Mouse (Mus musculus) MEL (cell line): ENCODE data around the gene Dxo. TPM values are rescaled to one million over a fixed set of nuclear protein-coding genes. Genes with fewer than 3 reads are reported as not detected.

Experiments used
- DNase-seq: peaks from one replicate; pipeline ENCODE4 v3.0.0; 2011; ENCODE audit warnings: low read depth, low spot score
- H3K27ac ChIP-seq: 2 replicates; pipeline ENCODE4 v1.5.1; 2012; ENCODE audit warnings: low read depth, mild to moderate bottlenecking, control low read depth, low read length, moderate library complexity; ENCODE audit not compliant: control insufficient read depth
- H3K27me3 ChIP-seq, 2 experiments: fragments of 150-350 bp in 1 of 2; sonication (generic) in 1 of 2; 2 replicates each; pipeline ENCODE4 v1.6.1; 2012; ENCODE audit warnings: low read length in 2 of 2, mild to moderate bottlenecking in 2 of 2, improper control_type of control experiment in 1 of 2, moderate library complexity in 1 of 2; ENCODE audit not compliant: insufficient read depth in 2 of 2, control insufficient read depth in 1 of 2
- H3K36me3 ChIP-seq, 2 experiments: 2 replicates each; pipeline ENCODE4 v1.6.1; 2012 to 2014; ENCODE audit warnings: low read length in 2 of 2, improper control_type of control experiment in 1 of 2, inconsistent platforms in 1 of 2, mild to moderate bottlenecking in 1 of 2; ENCODE audit not compliant: insufficient read depth in 2 of 2, control insufficient read depth in 1 of 2
- H3K4me1 ChIP-seq, 2 experiments: fragments of 150-350 bp in 1 of 2; sonication (generic) in 1 of 2; 2 replicates each; pipeline ENCODE4 v1.6.1; 2012; ENCODE audit warnings: low read length in 2 of 2, improper control_type of control experiment in 1 of 2, mild to moderate bottlenecking in 1 of 2; ENCODE audit not compliant: insufficient read depth in 2 of 2, control insufficient read depth in 1 of 2
- H3K4me3 ChIP-seq, 2 experiments: fragments of 150-350 bp in 1 of 2; sonication (generic) in 1 of 2; 2 replicates each; pipeline ENCODE4 v1.5.1; 2012; ENCODE audit warnings: low read depth in 2 of 2, low read length in 2 of 2, mild to moderate bottlenecking in 2 of 2, moderate library complexity in 2 of 2, control low read depth in 1 of 2, improper control_type of control experiment in 1 of 2; ENCODE audit not compliant: control insufficient read depth in 1 of 2, insufficient read depth in 1 of 2
- H3K79me2 ChIP-seq: 2 replicates; pipeline ENCODE4 v1.6.1; 2012; ENCODE audit warnings: mild to moderate bottlenecking, low read length, moderate library complexity; ENCODE audit not compliant: control insufficient read depth, poor library complexity, insufficient read depth
- H3K9ac ChIP-seq: 2 replicates; pipeline ENCODE4 v1.6.1; 2012; ENCODE audit warnings: low read depth, mild to moderate bottlenecking, control low read depth, low read length, moderate library complexity; ENCODE audit not compliant: control insufficient read depth, poor library complexity, severe bottlenecking
- H3K9me3 ChIP-seq: fragments of 150-350 bp; sonication (generic); replicated peaks from 2 replicates; pipeline ENCODE4 v1.6.1; 2012; ENCODE audit warnings: mild to moderate bottlenecking, low read length, improper control_type of control experiment, moderate library complexity; ENCODE audit not compliant: insufficient read depth
- BHLHE40 ChIP-seq: IDR thresholded peaks from 2 replicates; pipeline ENCODE4 v1.6.1; 2012; ENCODE audit warnings: low read depth, mild to moderate bottlenecking, inconsistent platforms, low read length, improper control_type of control experiment, borderline replicate concordance
- CHD1 ChIP-seq: IDR thresholded peaks from 2 replicates; pipeline ENCODE4 v1.6.1; 2012; ENCODE audit warnings: low read depth, mild to moderate bottlenecking, inconsistent platforms, low read length, improper control_type of control experiment
- CHD2 ChIP-seq: IDR thresholded peaks from 2 replicates; pipeline ENCODE4 v1.6.1; 2011; ENCODE audit warnings: low read length, improper control_type of control experiment
- E2F4 ChIP-seq: IDR thresholded peaks from 2 replicates; pipeline ENCODE4 v1.6.1; 2011; ENCODE audit warnings: low read depth, low read length, improper control_type of control experiment, borderline replicate concordance
- ELF1 ChIP-seq: IDR thresholded peaks from 2 replicates; pipeline ENCODE4 v1.6.1; 2014; ENCODE audit warnings: low read depth, mild to moderate bottlenecking, inconsistent platforms, low read length, improper control_type of control experiment, moderate library complexity
- GABPA ChIP-seq: IDR thresholded peaks from 2 replicates; pipeline ENCODE4 v1.6.1; 2012; ENCODE audit warnings: low read depth, mild to moderate bottlenecking, inconsistent platforms, low read length, improper control_type of control experiment, moderate library complexity
- MAFK ChIP-seq: IDR thresholded peaks from 2 replicates; pipeline ENCODE4 v1.6.1; 2011; ENCODE audit warnings: low read depth, mild to moderate bottlenecking, low read length, improper control_type of control experiment, borderline replicate concordance
- MAZ ChIP-seq: IDR thresholded peaks from 2 replicates; pipeline ENCODE4 v1.6.1; 2012; ENCODE audit warnings: low read depth, mild to moderate bottlenecking, inconsistent platforms, low read length, improper control_type of control experiment
- MXI1 ChIP-seq: IDR thresholded peaks from 2 replicates; pipeline ENCODE4 v1.6.1; 2011; ENCODE audit warnings: mild to moderate bottlenecking, low read depth, low read length, improper control_type of control experiment
- MYB ChIP-seq: IDR thresholded peaks from 2 replicates; pipeline ENCODE4 v1.6.1; 2011; ENCODE audit warnings: mild to moderate bottlenecking, low read depth, low read length, improper control_type of control experiment
- NELFE ChIP-seq: IDR thresholded peaks from 2 replicates; pipeline ENCODE4 v1.6.1; 2011; ENCODE audit warnings: low read depth, low read length, improper control_type of control experiment
- NRF1 ChIP-seq: IDR thresholded peaks from 2 replicates; pipeline ENCODE4 v1.6.1; 2014; ENCODE audit warnings: low read depth, mild to moderate bottlenecking, inconsistent platforms, low read length, improper control_type of control experiment, moderate library complexity; ENCODE audit not compliant: poor library complexity, insufficient read depth, severe bottlenecking
- POLR2AphosphoS2 ChIP-seq: IDR thresholded peaks from 2 replicates; pipeline ENCODE4 v1.6.1; 2011; ENCODE audit warnings: low read length, improper control_type of control experiment
- POLR2AphosphoS5 ChIP-seq: IDR thresholded peaks from 2 replicates; pipeline ENCODE4 v1.6.1; 2012; ENCODE audit warnings: low read depth, borderline replicate concordance, mild to moderate bottlenecking, inconsistent platforms, low read length, moderate library complexity, mixed read lengths
- RAD21 ChIP-seq: IDR thresholded peaks from 2 replicates; pipeline ENCODE4 v1.6.1; 2011; ENCODE audit warnings: mild to moderate bottlenecking, low read depth, low read length, improper control_type of control experiment
- RCOR1 ChIP-seq: IDR thresholded peaks from 2 replicates; pipeline ENCODE4 v1.6.1; 2012; ENCODE audit warnings: low read depth, mild to moderate bottlenecking, inconsistent platforms, low read length, improper control_type of control experiment
- SMC3 ChIP-seq: IDR thresholded peaks from 2 replicates; pipeline ENCODE4 v1.6.1; 2011; ENCODE audit warnings: low read depth, low read length, improper control_type of control experiment
- TAL1 ChIP-seq: IDR thresholded peaks from 2 replicates; pipeline ENCODE4 v1.6.1; 2012; ENCODE audit warnings: mild to moderate bottlenecking, inconsistent platforms, low read length, moderate library complexity, mixed read lengths
- TCF12 ChIP-seq: IDR thresholded peaks from 2 replicates; pipeline ENCODE4 v1.6.1; 2014; ENCODE audit warnings: low read depth, mild to moderate bottlenecking, inconsistent platforms, low read length, improper control_type of control experiment, moderate library complexity
- USF2 ChIP-seq, 2 experiments: IDR thresholded peaks; 2 replicates each; pipeline ENCODE4 v1.6.1; 2011 to 2012; ENCODE audit warnings: improper control_type of control experiment in 2 of 2, low read length in 2 of 2, borderline replicate concordance in 1 of 2, inconsistent platforms in 1 of 2, low read depth in 1 of 2, mild to moderate bottlenecking in 1 of 2; ENCODE audit not compliant: insufficient read depth in 1 of 2
- ZC3H11A ChIP-seq: IDR thresholded peaks from 2 replicates; pipeline ENCODE4 v1.6.1; 2012; ENCODE audit warnings: low read depth, mild to moderate bottlenecking, inconsistent platforms, low read length, improper control_type of control experiment
- ZNF384 ChIP-seq: IDR thresholded peaks from 2 replicates; pipeline ENCODE4 v1.6.1; 2012; ENCODE audit warnings: low read depth, mild to moderate bottlenecking, inconsistent platforms, low read length, improper control_type of control experiment
- polyA plus RNA-seq, 2 experiments: library from polyadenylated mRNA; stranded (reverse) in 1 of 2; unstranded in 1 of 2; fragments of >175 nt in 1 of 2; fragments of >200 nt in 1 of 2; gene quantifications; 2 replicates each; pipeline versions ENCODE4 v1.2.1 to v1.2.4; 2012; ENCODE audit warnings: low replicate concordance in 2 of 2, low read depth in 1 of 2; ENCODE audit not compliant: insufficient read length in 2 of 2, insufficient read depth in 1 of 2, missing spikeins in 1 of 2
- total RNA-seq: library from RNA; depleted of rRNA; stranded (reverse); fragments of 300-350 nt; gene quantifications from 2 replicates; pipeline ENCODE4 v1.2.3, GENCODE M21; 2012

Dxo gene
- total and polyA plus RNA-seq, 3 experiments = 18.0 to 39.7 TPM; not detected in 1

DNA sequence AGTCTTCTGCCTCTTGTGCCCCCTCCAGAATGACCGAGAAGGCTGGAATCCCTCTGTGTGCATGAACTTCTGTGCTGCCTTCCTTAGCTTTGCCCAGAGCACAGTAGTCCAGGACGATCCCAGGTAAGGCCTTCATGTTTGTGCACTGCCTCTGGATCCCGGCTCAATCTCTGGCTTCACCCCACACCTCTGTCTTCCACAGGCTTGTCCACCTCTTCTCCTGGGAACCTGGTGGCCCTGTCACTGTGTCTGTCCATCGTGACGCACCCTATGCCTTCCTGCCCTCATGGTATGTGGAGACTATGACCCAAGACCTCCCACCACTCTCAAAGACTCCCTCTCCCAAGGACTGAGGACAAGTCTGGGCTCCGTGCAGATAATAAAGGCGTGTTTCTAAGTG lies 2.0 kb downstream of the Dxo start:
- no peaks in the 10 kb centered on the region for H3K27me3 ChIP-seq
- H3K4me3 ChIP-seq = no peak overlapping the region
- H3K4me1 ChIP-seq = peaks cover 0 to 8% of the 10 kb centered on the region in 2 experiments; a peak in 2 of 4 replicates
- no peak overlapping the region for H3K27ac ChIP-seq
- DNase-seq = no peak
- no peaks in the 10 kb centered on the region for H3K9me3 ChIP-seq
- no peaks in the 10 kb centered on the region; a peak in 2 of 4 replicates for H3K36me3 ChIP-seq
- peaks cover 7% of the 10 kb centered on the region for H3K79me2 ChIP-seq
- no peak overlapping the region for H3K9ac ChIP-seq
- TF ChIP-seq E2F4 = no peak
- no peak for TF ChIP-seq MXI1
- TF ChIP-seq ZNF384 = no peak
- no peak for TF ChIP-seq TAL1
- no peak for TF ChIP-seq BHLHE40
- no peak for TF ChIP-seq NELFE
- no peak for TF ChIP-seq MAFK
- TF ChIP-seq TCF12 = no peak
- no peak for TF ChIP-seq RCOR1
- TF ChIP-seq CHD2 = no peak
- no peak for TF ChIP-seq NRF1
- TF ChIP-seq USF2 (IDR thresholded peaks at IDR 0.05; ENCODE audit: borderline replicate concordance in 1 of 2, insufficient read depth in 1 of 2, low read depth in 1 of 2, low read length in 2 of 2) = no peak
- no peak for TF ChIP-seq ELF1
- TF ChIP-seq GABPA = no peak
- TF ChIP-seq SMC3 = no peak
- no peak for TF ChIP-seq MYB
- TF ChIP-seq ZC3H11A = no peak
- TF ChIP-seq RAD21 = no peak
- TF ChIP-seq MAZ = no peak
- TF ChIP-seq POLR2AphosphoS5 = no peak

DNA sequence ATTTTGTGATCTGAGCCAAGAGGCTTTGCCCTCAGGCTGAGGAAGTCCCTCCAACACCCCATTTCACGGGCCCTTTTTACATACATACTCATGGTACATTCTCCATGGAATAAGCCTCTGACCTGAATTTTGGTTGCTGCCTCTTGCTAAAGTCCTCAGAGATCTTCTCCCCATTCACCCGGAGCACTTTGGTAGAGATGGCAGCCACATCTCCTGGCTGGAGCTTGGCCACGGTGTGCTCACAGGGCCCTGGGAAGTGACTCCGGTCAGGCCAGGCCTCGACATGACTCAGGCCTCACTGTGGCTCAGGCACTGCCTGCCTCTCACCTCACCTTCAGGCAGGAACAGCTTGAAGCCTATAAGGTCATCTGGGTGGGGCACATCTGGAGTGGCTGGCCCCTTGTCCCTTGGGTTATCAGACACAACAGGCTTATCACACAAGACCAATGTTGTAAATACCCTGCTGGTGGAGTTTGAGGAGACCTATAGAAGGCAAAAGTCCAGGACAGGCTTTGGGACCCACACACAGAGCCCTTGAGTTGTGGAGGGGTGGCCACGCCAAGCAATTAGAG lies 4.0 kb downstream of the Dxo start:
- no peak for DNase-seq
- Histone ChIP-seq H3K36me3 (no peaks in the 10 kb centered on the region; a peak in 2 of 4 replicates), H3K4me1 (peaks cover 0 to 8% of the 10 kb centered on the region in 2 experiments; a peak in 2 of 4 replicates), H3K9ac (no peak overlapping the region), H3K27ac (no peak overlapping the region), H3K4me3 (no peak overlapping the region), H3K9me3 (no peaks in the 10 kb centered on the region), H3K27me3 (no peaks in the 10 kb centered on the region), H3K79me2 (peaks cover 7% of the 10 kb centered on the region)
- no peak for TF ChIP-seq BHLHE40
- no peak for TF ChIP-seq MXI1
- no peak for TF ChIP-seq POLR2AphosphoS2
- TF ChIP-seq CHD1 = no peak
- TF ChIP-seq TCF12 = no peak
- TF ChIP-seq MYB = no peak
